Mouse (Mus musculus): ENCODE results near the gene Lgr4.

GRCm38 (mm10) chr2:110058424-110058823 is 141.0 kb downstream of the Lgr4 start:
- TF ChIP-seq CTCF (IDR thresholded peaks at IDR 0.05; ENCODE audit: low read depth) (no peak), EP300 (IDR thresholded peaks at IDR 0.05; ENCODE audit: low read depth) (no peak)
